Mouse (Mus musculus): ENCODE data around the gene Rnaseh2c. TPM values are rescaled to one million over a fixed set of nuclear protein-coding genes. Genes with fewer than 3 reads are reported as not detected.

Rnaseh2c gene
- total RNA-seq, 4 experiments from 2014 or later, result 40.5 to 63.8 (median 50.9) TPM

Other genes with a start within 250 kb of the Rnaseh2c start
- gene Eif1ad, start 235.1 kb upstream of the Rnaseh2c start, total RNA-seq (2022), result 10 to 100 TPM; 16.3 to 18.8 (median 17.9) TPM
- gene Banf1, start 234.7 kb upstream of the Rnaseh2c start, total RNA-seq (2022), result 100 to 1,000 TPM; 122 to 146 (median 135) TPM
- 10 to 100 TPM; 40.2 to 52.1 (median 45.3) TPM for gene Sart1, start 213.2 kb upstream of the Rnaseh2c start, total RNA-seq (2022)
- 1 to 10 TPM in 3 of 4 experiments, under 1 TPM in 1; 0.96 to 2.4 (median 2.0) TPM for gene Tsga10ip, start 199.3 kb upstream of the Rnaseh2c start, total RNA-seq (2022)
- 100 to 1,000 TPM; 727 to 752 (median 743) TPM for gene Drap1, start 176.9 kb upstream of the Rnaseh2c start, total RNA-seq (2022)
- 10 to 100 TPM; 33.7 to 38.3 (median 35.8) TPM for gene AI837181, start 176.7 kb upstream of the Rnaseh2c start, total RNA-seq (2022)
- gene Fosl1, start 154.3 kb upstream of the Rnaseh2c start, total RNA-seq (2022), result not detected
- 1 to 10 TPM; 5.5 to 8.1 (median 6.3) TPM for gene Ccdc85b, start 144.0 kb upstream of the Rnaseh2c start, total RNA-seq (2022)
- 10 to 100 TPM; 29.2 to 35.1 (median 32.8) TPM for gene Fibp, start 141.3 kb upstream of the Rnaseh2c start, total RNA-seq (2022)
- not detected for gene Ctsw, start 133.4 kb upstream of the Rnaseh2c start, total RNA-seq (2022)
- 1 to 10 TPM; 3.2 to 6.1 (median 3.8) TPM for gene Efemp2, start 127.9 kb upstream of the Rnaseh2c start, total RNA-seq (2022)
- gene Mus81, start 113.5 kb upstream of the Rnaseh2c start, total RNA-seq (2022), result 10 to 100 TPM; 18.5 to 22.8 (median 21.2) TPM
- gene Cfl1, start 111.4 kb upstream of the Rnaseh2c start, total RNA-seq (2022), result 10 to 100 TPM; 44.8 to 57.2 (median 51.2) TPM
- under 1 TPM in 3 of 4 experiments, not detected in 1; 0.31 to 0.67 (median 0.47) TPM for gene 1700020D05Rik, start 98.1 kb upstream of the Rnaseh2c start, total RNA-seq (2022)
- gene Snx32, start 91.3 kb upstream of the Rnaseh2c start, total RNA-seq (2022), result 1 to 10 TPM; 5.3 to 6.4 (median 5.9) TPM
- not detected for gene Ovol1, start 41.2 kb upstream of the Rnaseh2c start, total RNA-seq (2022)
- 1 to 10 TPM; 2.0 to 2.6 (median 2.5) TPM for gene Ap5b1, start 33.8 kb upstream of the Rnaseh2c start, total RNA-seq (2022)
- gene Kat5, start 8.4 kb downstream of the Rnaseh2c start, total RNA-seq (2022), result 10 to 100 TPM; 17.2 to 23.9 (median 21.6) TPM
- 10 to 100 TPM; 13.8 to 20.5 (median 15.0) TPM for gene Rela, start 35.6 kb downstream of the Rnaseh2c start, total RNA-seq (2022)
- gene Sipa1, start 61.8 kb downstream of the Rnaseh2c start, total RNA-seq (2022), result 1 to 10 TPM; 2.1 to 6.9 (median 6.3) TPM
- 1 to 10 TPM; 7.1 to 8.7 (median 8.1) TPM for gene Map3k11, start 86.9 kb downstream of the Rnaseh2c start, total RNA-seq (2022)
- 10 to 100 TPM; 11.8 to 15.2 (median 13.7) TPM for gene Pcnx3, start 87.0 kb downstream of the Rnaseh2c start, total RNA-seq (2022)
- gene Kcnk7, start 102.5 kb downstream of the Rnaseh2c start, total RNA-seq (2022), result not detected
- 100 to 1,000 TPM; 195 to 259 (median 242) TPM for gene Ehbp1l1, start 124.4 kb downstream of the Rnaseh2c start, total RNA-seq (2022)
- 10 to 100 TPM; 17.0 to 18.5 (median 18.2) TPM for gene Fam89b, start 127.8 kb downstream of the Rnaseh2c start, total RNA-seq (2022)
- 10 to 100 TPM; 32.6 to 42.8 (median 39.2) TPM for gene Ltbp3, start 139.0 kb downstream of the Rnaseh2c start, total RNA-seq (2022)
- gene Scyl1, start 169.5 kb downstream of the Rnaseh2c start, total RNA-seq (2022), result 10 to 100 TPM; 71.4 to 91.0 (median 82.6) TPM